Mouse (Mus musculus) hindbrain, postnatal 0 days (tissue): ENCODE measurements around the gene Susd6. TPM values are rescaled to one million over a fixed set of nuclear protein-coding genes. Genes with fewer than 3 reads are reported as not detected.

Source experiments
- ATAC-seq: fragments of 200-750 bp; cut with Nextera tagmentation; 2 replicates; pipeline ENCODE4 v1.8.0; 2017; ENCODE audit warnings: mild to moderate bottlenecking, moderate TSS enrichment, moderate library complexity
- DNase-seq: peaks from one replicate; pipeline ENCODE4 v3.0.0-alpha.2; 2015; ENCODE audit warnings: low spot score
- H3K27ac ChIP-seq: fragments of 300-500 bp; sonication (generic); 2 replicates; pipeline ENCODE4 v1.5.1; 2014; ENCODE audit warnings: mild to moderate bottlenecking
- H3K27me3 ChIP-seq: fragments of 300-500 bp; sonication (generic); 2 replicates; pipeline ENCODE4 v1.6.1; 2014; ENCODE audit warnings: low read length, mixed read lengths; ENCODE audit not compliant: insufficient read depth
- H3K36me3 ChIP-seq: fragments of 300-500 bp; sonication (generic); 2 replicates; pipeline ENCODE4 v1.6.1; 2014; ENCODE audit warnings: low read length, mixed read lengths; ENCODE audit not compliant: insufficient read depth
- H3K4me1 ChIP-seq: fragments of 300-500 bp; sonication (generic); 2 replicates; pipeline ENCODE4 v1.6.1; 2014; ENCODE audit warnings: antibody characterized with exemption, low read length, mixed read lengths; ENCODE audit not compliant: insufficient read depth
- H3K4me2 ChIP-seq: fragments of 300-500 bp; sonication (generic); 2 replicates; pipeline ENCODE4 v1.6.1; 2014; ENCODE audit warnings: low read depth, mild to moderate bottlenecking, low read length, moderate library complexity, mixed read lengths
- H3K4me3 ChIP-seq: fragments of 300-500 bp; sonication (generic); 2 replicates; pipeline ENCODE4 v1.5.1; 2014; ENCODE audit warnings: low read length
- H3K9ac ChIP-seq: fragments of 300-500 bp; sonication (generic); replicated peaks from 2 replicates; pipeline ENCODE4 v1.6.1; 2014; ENCODE audit warnings: mild to moderate bottlenecking, low read length, moderate library complexity, mixed read lengths
- H3K9me3 ChIP-seq: fragments of 300-500 bp; sonication (generic); 2 replicates; pipeline ENCODE4 v1.6.1; 2016; ENCODE audit warnings: low read length, mixed read lengths
- CTCF ChIP-seq: IDR thresholded peaks from 2 replicates; pipeline ENCODE4 v1.5.1; 2016; ENCODE audit warnings: antibody characterized with exemption, control low read depth, low read depth
- WGBS: fragments of 180-500 bp; shearing (Covaris S2); extraction: QIAGEN DNeasy Blood & Tissue Kit; methylation state at CpG from one replicate; pipeline ENCODE4 v1.1.7; 2014; 5-methylcytosine and 5-hydroxymethylcytosine counted together
- polyA plus RNA-seq: library from polyadenylated mRNA; unstranded; fragments of >200 nt; fragmentation: Nextera tagmentation; extraction: Ambion mirVana; gene quantifications from 2 replicates; pipeline ENCODE4 v1.2.1, GENCODE M21; 2015
- total RNA-seq: library from RNA; depleted of rRNA; stranded (reverse); fragments of >200 nt; gene quantifications from 2 replicates; pipeline ENCODE4 v1.2.3, GENCODE M21; 2014

Gene Susd6
- total and polyA plus RNA-seq, 2 experiments from 2014 or later = 9.2 to 26.3 TPM

DNA sequence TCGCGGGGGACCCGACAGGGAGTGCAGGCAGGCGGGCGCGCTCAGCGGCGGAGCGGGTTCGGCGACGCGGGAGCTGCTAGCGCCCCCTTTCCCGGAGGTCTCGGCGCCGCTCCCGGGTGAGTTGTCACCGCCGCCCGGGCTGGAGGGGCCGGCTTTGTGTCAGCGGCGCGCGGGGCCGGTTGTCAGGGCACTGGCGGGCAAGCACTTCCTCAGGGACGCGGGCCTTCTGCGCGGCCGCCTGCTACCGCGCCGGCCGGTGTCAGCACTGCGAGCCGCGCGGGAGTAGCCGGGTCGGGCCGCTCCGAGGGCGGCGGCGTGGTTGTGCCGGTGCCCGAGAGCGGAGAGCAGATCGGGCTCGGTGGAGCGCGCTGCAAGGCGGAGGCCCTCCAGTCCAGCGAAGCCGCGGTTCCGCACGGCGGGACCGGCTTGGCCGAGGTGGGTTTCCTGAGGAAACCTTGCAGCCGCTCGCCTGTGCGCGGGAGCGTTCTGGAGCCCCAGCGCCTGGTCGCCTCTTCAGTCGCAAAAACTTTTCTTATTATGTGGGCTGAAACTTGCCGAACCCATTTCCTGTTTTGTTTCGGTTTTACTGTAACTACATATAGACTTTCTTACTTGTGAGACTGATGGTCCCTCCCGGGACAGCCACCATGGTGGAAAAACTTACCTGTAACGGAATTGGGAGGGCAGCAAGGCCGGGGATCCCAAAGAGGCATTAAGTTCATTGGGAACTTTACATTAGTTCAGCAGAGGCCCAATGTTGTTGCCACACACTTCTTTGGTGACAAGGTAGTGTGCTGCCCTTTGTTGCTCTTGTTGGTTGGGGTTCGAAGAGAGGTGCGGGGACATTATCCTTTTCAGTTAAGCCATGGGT lies 625 bp downstream of the Susd6 start:
- under 1% methylated on average over 66 of the region's 80 CpGs for WGBS
- H3K9me3 ChIP-seq = no peaks in the 10 kb centered on the region
- H3K36me3 ChIP-seq = no peaks in the 10 kb centered on the region
- H3K4me2 ChIP-seq = peak overlapping the region; percentile 83
- peaks cover 4% of the 10 kb centered on the region for H3K4me1 ChIP-seq
- peak overlapping the region; percentile 94 for H3K4me3 ChIP-seq
- DNase-seq (no peak), ATAC-seq (no peak; the same call in 1 of the 2 replicates)
- H3K27me3 ChIP-seq = no peaks in the 10 kb centered on the region
- H3K27ac ChIP-seq = peak overlapping the region; percentile 98
- TF ChIP-seq CTCF = no peak
- H3K9ac ChIP-seq = peak overlapping the region; percentile 88

DNA sequence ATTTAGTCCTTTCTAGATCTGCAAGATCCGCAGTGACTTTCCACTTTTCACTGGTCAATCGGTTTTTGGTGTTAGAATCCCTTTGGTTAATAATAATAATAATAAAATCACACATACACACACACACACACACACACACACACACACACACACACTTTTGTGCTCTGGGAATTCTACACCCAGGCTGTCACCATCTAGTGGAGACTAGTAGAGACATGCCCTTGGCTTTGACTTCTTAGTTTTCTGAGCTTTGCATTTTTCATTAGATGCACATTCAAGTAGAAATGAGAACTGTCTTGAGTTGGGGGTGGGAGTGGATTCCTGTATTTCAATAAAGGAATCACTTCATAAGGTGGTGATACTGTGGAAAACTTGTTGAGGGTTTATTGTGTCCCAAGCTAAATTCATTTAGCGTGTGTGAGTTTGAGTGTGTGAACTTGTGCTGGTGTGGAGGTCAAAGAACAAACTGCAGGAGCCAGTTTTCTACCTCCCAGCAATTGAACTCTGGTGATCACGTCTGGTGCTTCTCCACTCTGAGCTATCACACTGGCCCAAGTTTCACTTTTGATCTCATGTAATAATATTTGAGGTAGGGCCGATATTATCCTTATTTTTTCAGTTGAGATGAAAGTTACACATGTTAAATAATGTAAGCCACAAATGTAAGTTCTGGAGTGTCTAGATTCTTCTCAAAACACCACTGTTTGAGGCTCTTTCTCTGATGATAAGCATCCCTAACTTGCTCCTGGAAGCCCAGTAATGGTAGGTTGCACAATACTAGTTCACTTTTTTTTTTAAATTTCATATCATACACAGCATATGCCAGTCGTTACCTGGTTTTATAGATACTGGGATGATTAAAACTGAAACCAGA lies 1.5 kb downstream of the Susd6 start:
- peak; percentile 65 for TF ChIP-seq CTCF
- peak; percentile 54 for DNase-seq
- H3K4me1 ChIP-seq = peaks cover 4% of the 10 kb centered on the region
- ATAC-seq = no peak
- peak overlapping the region; percentile 88 for H3K9ac ChIP-seq
- H3K9me3 ChIP-seq = no peaks in the 10 kb centered on the region
- no peaks in the 10 kb centered on the region for H3K36me3 ChIP-seq
- peak overlapping the region; percentile 94 for H3K4me3 ChIP-seq
- H3K4me2 ChIP-seq = peak overlapping the region; percentile 83
- H3K27ac ChIP-seq = peak overlapping the region; percentile 98; the same call in 1 of the 2 replicates
- WGBS = 36% methylated on average over 6 of the region's 6 CpGs
- no peaks in the 10 kb centered on the region for H3K27me3 ChIP-seq

DNA sequence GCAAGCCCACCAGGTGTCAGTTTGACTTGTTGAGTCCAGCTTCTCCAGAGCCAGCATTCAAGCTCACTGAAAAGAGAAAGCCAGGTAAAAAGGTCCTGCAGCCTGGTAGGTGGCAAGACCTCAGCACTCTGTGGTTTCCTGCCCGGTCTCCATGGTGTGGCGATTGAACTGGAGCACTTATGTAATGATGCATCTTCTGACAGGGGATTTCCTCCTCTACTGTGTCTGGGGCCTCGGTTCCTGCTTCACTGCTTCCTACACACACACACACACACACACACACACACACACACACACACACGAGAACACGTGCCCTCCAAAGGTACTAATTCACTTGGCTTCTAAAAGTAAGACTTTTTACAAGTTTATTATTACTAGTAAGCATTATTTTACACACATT lies 2.6 kb downstream of the Susd6 start:
- H3K9ac ChIP-seq = no peak overlapping the region
- TF ChIP-seq CTCF = no peak
- no peak for DNase-seq
- no peaks in the 10 kb centered on the region for H3K27me3 ChIP-seq
- H3K4me3 ChIP-seq = no peak overlapping the region
- H3K27ac ChIP-seq = no peak overlapping the region
- H3K4me2 ChIP-seq = no peak overlapping the region
- H3K36me3 ChIP-seq = no peaks in the 10 kb centered on the region
- WGBS = 74% methylated on average over 5 of the region's 5 CpGs
- no peaks in the 10 kb centered on the region for H3K9me3 ChIP-seq
- H3K4me1 ChIP-seq = peaks cover 4% of the 10 kb centered on the region
- ATAC-seq = no peak

DNA sequence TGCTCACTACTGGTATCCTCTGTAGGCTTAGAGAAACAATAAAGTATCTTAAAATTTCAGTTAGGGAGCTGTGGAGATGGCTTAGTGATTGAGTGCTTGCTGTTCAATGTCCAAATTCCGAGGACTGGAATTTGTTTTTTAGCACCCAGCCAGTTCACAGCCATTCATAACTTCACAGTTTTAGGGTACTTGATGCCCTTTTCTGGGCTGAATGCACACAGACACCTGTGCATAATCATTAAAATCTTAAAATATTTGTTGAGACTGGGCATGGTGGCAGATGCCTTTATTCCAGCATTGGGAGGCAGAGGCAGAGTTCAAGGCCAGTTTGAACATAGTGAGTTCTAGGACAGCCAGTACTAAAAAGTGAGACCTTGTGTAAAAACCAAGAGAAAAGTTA lies 3.2 kb downstream of the Susd6 start:
- no peaks in the 10 kb centered on the region for H3K27me3 ChIP-seq
- no peak overlapping the region for H3K9ac ChIP-seq
- H3K27ac ChIP-seq = no peak overlapping the region
- H3K9me3 ChIP-seq = no peaks in the 10 kb centered on the region
- H3K4me3 ChIP-seq = no peak overlapping the region
- ATAC-seq (no peak), DNase-seq (no peak)
- H3K4me1 ChIP-seq = peaks cover 4% of the 10 kb centered on the region
- TF ChIP-seq CTCF = no peak
- no peaks in the 10 kb centered on the region for H3K36me3 ChIP-seq
- no peak overlapping the region for H3K4me2 ChIP-seq
- WGBS = 83% methylated on average over 1 of the region's 1 CpGs

GRCm38 (mm10) chr12:80794522-80794921 lies 4.2 kb downstream of the Susd6 start:
- WGBS = 96% methylated on average over 4 of the region's 4 CpGs
- Histone ChIP-seq H3K9me3 (no peaks in the 10 kb centered on the region), H3K4me1 (peaks cover 4% of the 10 kb centered on the region), H3K4me3 (no peak overlapping the region), H3K36me3 (no peaks in the 10 kb centered on the region), H3K4me2 (no peak overlapping the region), H3K27ac (no peak overlapping the region), H3K9ac (no peak overlapping the region), H3K27me3 (no peaks in the 10 kb centered on the region)
- DNase-seq (no peak), ATAC-seq (no peak)
- TF ChIP-seq CTCF = no peak

DNA sequence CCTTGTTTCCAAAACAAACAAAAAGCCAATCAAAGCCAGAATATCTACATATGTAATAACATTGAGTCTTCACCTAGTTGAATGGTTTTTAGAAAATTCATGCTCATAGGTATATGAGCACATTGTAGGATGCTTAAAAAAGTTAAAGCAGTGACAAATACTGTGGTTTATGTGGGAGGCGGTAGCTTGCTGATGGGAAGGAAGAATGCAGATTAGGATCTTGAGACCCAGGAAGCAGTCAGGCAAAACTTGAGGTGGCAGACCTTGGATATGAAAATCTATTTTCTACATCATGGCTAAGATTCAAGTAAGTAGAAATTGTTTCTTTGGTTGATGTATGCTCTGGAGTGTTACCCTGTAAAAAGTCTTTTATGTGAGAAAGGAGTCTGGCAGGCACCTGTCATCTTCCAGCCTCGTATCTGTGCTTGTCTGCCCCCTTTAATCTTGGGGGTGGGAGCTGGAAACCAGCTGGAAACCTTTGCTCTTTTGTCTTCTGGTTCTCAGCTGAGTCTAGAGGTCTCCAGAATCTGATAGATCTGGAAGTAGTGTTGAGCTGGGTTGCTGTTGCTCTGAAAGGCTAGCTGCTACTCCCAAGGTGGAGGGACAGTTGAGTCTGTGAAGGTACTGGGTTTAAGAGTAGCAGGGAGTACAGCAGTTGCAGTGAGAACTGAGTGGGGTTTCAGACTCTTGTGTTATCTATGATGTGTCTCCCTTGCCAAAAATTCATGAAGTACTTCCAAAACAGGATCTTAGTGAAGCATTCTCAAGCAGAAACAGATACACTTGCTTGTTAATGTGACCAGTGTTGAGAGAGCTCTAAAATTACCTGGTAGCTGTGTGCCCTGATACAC lies 4.8 kb downstream of the Susd6 start:
- Histone ChIP-seq H3K27ac (no peak overlapping the region), H3K9ac (no peak overlapping the region), H3K9me3 (no peaks in the 10 kb centered on the region), H3K27me3 (no peaks in the 10 kb centered on the region), H3K36me3 (no peaks in the 10 kb centered on the region), H3K4me1 (no peaks in the 10 kb centered on the region; the same call in 1 of the 2 replicates), H3K4me2 (no peak overlapping the region), H3K4me3 (no peak overlapping the region)
- 56% methylated on average over 2 of the region's 2 CpGs for WGBS
- no peak for TF ChIP-seq CTCF
- no peak for ATAC-seq
- no peak for DNase-seq
